Mouse (Mus musculus) C2C12 (cell line): Measurements from ENCODE around the gene Gm867. TPM values are rescaled to one million over a fixed set of nuclear protein-coding genes. Genes with fewer than 3 reads are reported as not detected.

Source experiments
- H3K27me3 ChIP-seq: one replicate; pipeline ENCODE4 v1.6.1; 2011; ENCODE audit not compliant: control insufficient read depth, insufficient read depth, insufficient read length
- H3K36me3 ChIP-seq: one replicate; pipeline ENCODE4 v1.6.1; 2011; ENCODE audit not compliant: control insufficient read depth, insufficient read depth
- H3K4me3 ChIP-seq: one replicate; pipeline ENCODE4 v1.5.1; 2011; ENCODE audit warnings: mild to moderate bottlenecking, control low read depth; ENCODE audit not compliant: poor library complexity, insufficient read depth, severe bottlenecking
- H3K79me2 ChIP-seq: one replicate; pipeline ENCODE4 v1.6.1; 2011; ENCODE audit not compliant: control insufficient read depth, insufficient read depth
- H3K79me3 ChIP-seq: one replicate; pipeline ENCODE4 v1.6.1; 2011; ENCODE audit warnings: low read depth, control low read depth
- H3ac ChIP-seq: one replicate; pipeline ENCODE3; 2011; ENCODE audit warnings: low read depth; ENCODE audit not compliant: control insufficient read depth, insufficient read length
- CEBPB ChIP-seq: IDR thresholded peaks from one replicate; pipeline ENCODE4 v1.6.1; 2011; ENCODE audit warnings: low read depth, mild to moderate bottlenecking, control low read depth, moderate library complexity
- CTCF ChIP-seq: IDR thresholded peaks from one replicate; pipeline ENCODE4 v1.5.1; 2011; ENCODE audit not compliant: control insufficient read depth, insufficient read depth, insufficient read length
- FOSL1 ChIP-seq: IDR thresholded peaks from one replicate; pipeline ENCODE4 v1.8.0; 2011; ENCODE audit warnings: mild to moderate bottlenecking, low read length; ENCODE audit not compliant: poor library complexity, insufficient read depth, severe bottlenecking
- MAX ChIP-seq: IDR thresholded peaks from one replicate; pipeline ENCODE4 v1.6.1; 2011; ENCODE audit warnings: mild to moderate bottlenecking, control low read depth
- MYOD1 ChIP-seq: IDR thresholded peaks from one replicate; pipeline ENCODE4 v1.6.1; 2011; ENCODE audit warnings: low read depth; ENCODE audit not compliant: control insufficient read depth, insufficient read length
- MYOG ChIP-seq: IDR thresholded peaks from one replicate; pipeline ENCODE4 v1.6.1; 2011; ENCODE audit not compliant: control insufficient read depth, insufficient read length; ENCODE audit errors: extremely low read depth
- USF1 ChIP-seq: IDR thresholded peaks from one replicate; pipeline ENCODE4 v1.6.1; 2011; ENCODE audit warnings: low read depth, mild to moderate bottlenecking, control low read depth, moderate library complexity
- polyA plus RNA-seq: library from polyadenylated mRNA; unstranded; fragments of >200 nt; fragmentation: generic; extraction: Trizol; gene quantifications from one replicate; pipeline ENCODE4 v1.2.1, GENCODE M21; 2012; ENCODE audit warnings: missing spikeins

The Gm867 gene
- polyA plus RNA-seq, 1 experiment = 0.35 TPM

- H3ac ChIP-seq = no peak overlapping the region
- peaks cover 39% of the 10 kb centered on the region for H3K79me3 ChIP-seq
- H3K27me3 ChIP-seq = no peaks in the 10 kb centered on the region
- peaks cover 68% of the 10 kb centered on the region for H3K79me2 ChIP-seq
- H3K36me3 ChIP-seq = peaks cover 76% of the 10 kb centered on the region
- TF ChIP-seq MAX = no peak
- TF ChIP-seq CEBPB = no peak
- TF ChIP-seq MYOG = no peak
- no peak for TF ChIP-seq CTCF
- H3K4me3 ChIP-seq = no peak overlapping the region
Measured at GRCm38 (mm10) chr10:75913013-75913589, 27.4 kb downstream of the Gm867 start.

- H3K4me3 ChIP-seq = no peak overlapping the region
- no peak for TF ChIP-seq MYOG
- peaks cover 88% of the 10 kb centered on the region for H3K36me3 ChIP-seq
Measured at GRCm38 (mm10) chr10:75910698-75911097, 29.8 kb downstream of the Gm867 start.

GRCm38 (mm10) chr10:75906882-75907281, 33.6 kb downstream of the Gm867 start:
- Histone ChIP-seq H3K36me3 (peaks cover 92% of the 10 kb centered on the region), H3ac (no peak overlapping the region), H3K4me3 (no peak overlapping the region), H3K79me2 (peaks cover 16% of the 10 kb centered on the region), H3K79me3 (peaks cover 1% of the 10 kb centered on the region), H3K27me3 (no peaks in the 10 kb centered on the region)
- TF ChIP-seq FOSL1 = no peak
- no peak for TF ChIP-seq CEBPB
- no peak for TF ChIP-seq CTCF
- TF ChIP-seq MAX = no peak
- TF ChIP-seq USF1 = no peak
- no peak for TF ChIP-seq MYOD1
- no peak for TF ChIP-seq MYOG

More at GRCm38 (mm10) chr10:75910698-75911097, 29.8 kb downstream of the Gm867 start:
- Histone ChIP-seq H3ac (no peak overlapping the region), H3K79me2 (peaks cover 44% of the 10 kb centered on the region), H3K27me3 (no peaks in the 10 kb centered on the region), H3K79me3 (peaks cover 16% of the 10 kb centered on the region)

- H3K4me3 ChIP-seq = no peak overlapping the region
- H3ac ChIP-seq = no peak overlapping the region
- H3K79me2 ChIP-seq = peaks cover 26% of the 10 kb centered on the region
- H3K36me3 ChIP-seq = peaks cover 89% of the 10 kb centered on the region
- H3K27me3 ChIP-seq = no peaks in the 10 kb centered on the region
- peaks cover 1% of the 10 kb centered on the region for H3K79me3 ChIP-seq
- no peak for TF ChIP-seq MAX
- TF ChIP-seq FOSL1 = no peak
- no peak for TF ChIP-seq MYOG
- TF ChIP-seq MYOD1 = no peak
- TF ChIP-seq USF1 = no peak
- no peak for TF ChIP-seq CTCF
- no peak for TF ChIP-seq CEBPB
Measured at GRCm38 (mm10) chr10:75904391-75904790, 36.1 kb downstream of the Gm867 start.

GRCm38 (mm10) chr10:75898846-75899245, 41.6 kb downstream of the Gm867 start:
- no peak overlapping the region for H3ac ChIP-seq
- peaks cover 48% of the 10 kb centered on the region for H3K79me2 ChIP-seq
- no peaks in the 10 kb centered on the region for H3K27me3 ChIP-seq
- peaks cover 2% of the 10 kb centered on the region for H3K79me3 ChIP-seq
- H3K4me3 ChIP-seq = no peak overlapping the region
- no peak for TF ChIP-seq CTCF
- peak; percentile 23 for TF ChIP-seq FOSL1
- peak; percentile 2 for TF ChIP-seq MYOD1
- TF ChIP-seq MAX = no peak
- peaks cover 82% of the 10 kb centered on the region for H3K36me3 ChIP-seq

GRCm38 (mm10) chr10:75898039-75898564, 42.4 kb downstream of the Gm867 start:
- no peaks in the 10 kb centered on the region for H3K27me3 ChIP-seq
- H3K36me3 ChIP-seq = peaks cover 79% of the 10 kb centered on the region
- no peak overlapping the region for H3ac ChIP-seq
- TF ChIP-seq MYOD1 (no peak), CTCF (no peak), MAX (no peak), MYOG (no peak), USF1 (no peak), CEBPB (no peak), FOSL1 (no peak)
- no peak overlapping the region for H3K4me3 ChIP-seq
- H3K79me3 ChIP-seq = peaks cover 2% of the 10 kb centered on the region
- H3K79me2 ChIP-seq = peaks cover 48% of the 10 kb centered on the region
